Mouse (Mus musculus): ENCODE results near the gene Angptl7. TPM values are rescaled to one million over a fixed set of nuclear protein-coding genes. Genes with fewer than 3 reads are reported as not detected.

Angptl7 gene
- total RNA-seq, 2 experiments from 2014 or later = 1.7 to 4.0 TPM

GRCm38 (mm10) chr4:148455477-148456025 is 44.7 kb downstream of the Angptl7 start:
- no peak for DNase-seq (ENCODE audit: low spot score in 2 of 2)

DNA sequence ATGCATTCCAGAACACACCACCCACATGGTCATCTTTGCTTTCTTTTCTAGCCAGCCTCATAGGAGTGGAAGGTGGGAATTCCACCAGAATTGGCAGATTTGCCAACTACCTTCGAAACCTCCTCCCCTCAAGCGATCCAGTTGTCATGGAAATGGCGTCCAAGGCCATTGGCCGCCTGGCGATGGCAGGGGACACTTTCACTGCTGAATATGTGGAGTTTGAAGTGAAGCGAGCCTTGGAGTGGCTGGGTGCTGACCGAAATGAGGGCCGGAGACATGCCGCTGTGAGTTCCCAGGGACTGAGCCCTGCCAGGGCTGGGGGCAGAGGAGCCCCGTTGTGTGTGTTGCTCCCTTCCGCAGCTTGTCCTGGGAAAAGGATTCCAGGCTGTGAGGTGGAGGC is 46.6 kb downstream of the Angptl7 start:
- DNase-seq (ENCODE audit: low spot score in 2 of 2) = no peak

DNA sequence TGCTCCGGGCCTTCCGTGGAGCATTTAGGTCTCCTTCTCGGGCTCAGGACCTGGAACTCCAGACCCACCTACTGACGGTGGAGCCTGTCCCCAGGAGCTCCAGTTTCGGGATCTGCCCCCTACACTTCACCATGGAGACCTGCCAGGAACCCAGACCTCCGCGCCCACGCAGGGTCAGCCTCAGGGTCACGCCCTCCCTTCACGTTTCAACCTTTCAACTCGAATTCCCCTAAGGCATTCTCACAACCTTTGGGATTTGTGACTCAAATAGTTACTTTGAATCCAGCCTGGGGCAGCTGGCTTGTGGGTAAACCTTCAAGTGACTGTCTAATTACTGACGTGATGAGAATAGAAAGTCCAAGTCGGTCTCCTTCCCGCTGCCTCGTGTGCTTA is 51.4 kb downstream of the Angptl7 start:
- no peak for DNase-seq (ENCODE audit: low spot score in 2 of 2)

DNA sequence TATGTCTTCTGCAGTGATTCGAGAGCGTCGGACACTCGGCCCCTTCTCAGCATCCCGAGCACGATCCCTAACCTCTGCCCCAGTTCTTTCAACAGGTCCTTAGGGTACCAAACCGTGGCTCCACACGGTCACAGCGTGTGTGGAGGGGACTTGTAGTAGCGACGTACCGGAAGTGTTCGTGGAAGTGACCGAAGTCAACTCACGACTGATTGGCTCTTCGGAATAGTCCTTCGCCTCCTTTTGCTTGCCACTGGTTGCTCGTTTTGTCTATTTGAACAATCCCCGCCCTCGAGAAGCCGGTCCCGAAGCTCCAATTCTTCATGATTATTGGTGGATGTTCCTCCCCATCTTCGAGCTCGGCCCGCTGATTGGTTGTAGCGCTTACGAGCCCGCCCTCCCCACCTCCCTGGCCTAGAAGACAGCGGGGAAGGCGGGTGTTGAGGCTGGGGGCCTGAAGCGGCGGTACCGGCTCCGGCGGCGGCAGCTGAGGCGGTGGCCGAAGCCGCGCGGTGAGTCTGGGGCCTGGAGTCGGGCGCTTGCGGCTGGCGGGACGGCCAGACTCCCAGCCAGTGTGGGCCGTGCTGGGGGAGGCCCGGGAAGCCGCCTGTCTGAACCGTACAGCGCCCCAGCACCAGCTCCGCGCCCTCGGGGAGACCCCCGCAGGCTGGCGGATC is 51.9 kb downstream of the Angptl7 start, which contains the start of gene Mtor:
Mtor (plus strand) TSS at position 433 of the 674 bp plus-strand sequence.
- DNase-seq (ENCODE audit: low spot score in 2 of 2) = peak; percentile 83 to 94

Other genes with a start within 250 kb of the Angptl7 start
- under 1 TPM; 0.26 to 0.27 TPM for gene Disp3, start 212.5 kb downstream of the Angptl7 start, total RNA-seq (2021)
- gene Ubiad1, start 55.7 kb downstream of the Angptl7 start, total RNA-seq (2021) = 10 to 100 TPM in 1 of 2 experiments, 1 to 10 TPM in 1; 9.7 to 11.0 TPM
- gene Mtor, start 51.8 kb downstream of the Angptl7 start, total RNA-seq (2021) = 10 to 100 TPM; 39.3 to 42.0 TPM
- 10 to 100 TPM; 47.6 to 48.7 TPM for gene Exosc10, start 58.0 kb upstream of the Angptl7 start, total RNA-seq (2021)
- 10 to 100 TPM; 44.0 to 47.6 TPM for gene Srm, start 91.0 kb upstream of the Angptl7 start, total RNA-seq (2021)
- under 1 TPM; 0.52 to 0.88 TPM for gene Masp2, start 102.1 kb upstream of the Angptl7 start, total RNA-seq (2021)
- gene Tardbp, start 126.6 kb upstream of the Angptl7 start, total RNA-seq (2021) = 100 to 1,000 TPM; 200 to 267 TPM
- gene Gm572, start 142.9 kb upstream of the Angptl7 start, total RNA-seq (2021) = 1 to 10 TPM; 7.3 to 8.7 TPM

All from gastrocnemius, postnatal 4 days (tissue).